Mouse (Mus musculus) C2C12 (cell line): Measurements from ENCODE around the gene Car5b. TPM values are rescaled to one million over a fixed set of nuclear protein-coding genes. Genes with fewer than 3 reads are reported as not detected.
A peak's percentile ranks its signal among the peaks of the same experiment; 100 is the strongest.

ENCODE experiments used
- H3K27me3 ChIP-seq: one replicate; pipeline ENCODE4 v1.6.1; 2011; ENCODE audit not compliant: control insufficient read depth, insufficient read depth, insufficient read length
- H3K36me3 ChIP-seq: one replicate; pipeline ENCODE4 v1.6.1; 2011; ENCODE audit not compliant: control insufficient read depth, insufficient read depth
- H3K4me3 ChIP-seq: one replicate; pipeline ENCODE4 v1.5.1; 2011; ENCODE audit warnings: mild to moderate bottlenecking, control low read depth; ENCODE audit not compliant: poor library complexity, insufficient read depth, severe bottlenecking
- H3K79me2 ChIP-seq: one replicate; pipeline ENCODE4 v1.6.1; 2011; ENCODE audit not compliant: control insufficient read depth, insufficient read depth
- H3K79me3 ChIP-seq: one replicate; pipeline ENCODE4 v1.6.1; 2011; ENCODE audit warnings: low read depth, control low read depth
- H3ac ChIP-seq: one replicate; pipeline ENCODE3; 2011; ENCODE audit warnings: low read depth; ENCODE audit not compliant: control insufficient read depth, insufficient read length
- CEBPB ChIP-seq: IDR thresholded peaks from one replicate; pipeline ENCODE4 v1.6.1; 2011; ENCODE audit warnings: low read depth, mild to moderate bottlenecking, control low read depth, moderate library complexity
- CTCF ChIP-seq: IDR thresholded peaks from one replicate; pipeline ENCODE4 v1.5.1; 2011; ENCODE audit not compliant: control insufficient read depth, insufficient read depth, insufficient read length
- FOSL1 ChIP-seq: IDR thresholded peaks from one replicate; pipeline ENCODE4 v1.8.0; 2011; ENCODE audit warnings: mild to moderate bottlenecking, low read length; ENCODE audit not compliant: poor library complexity, insufficient read depth, severe bottlenecking
- MAX ChIP-seq: IDR thresholded peaks from one replicate; pipeline ENCODE4 v1.6.1; 2011; ENCODE audit warnings: mild to moderate bottlenecking, control low read depth
- MYOD1 ChIP-seq: IDR thresholded peaks from one replicate; pipeline ENCODE4 v1.6.1; 2011; ENCODE audit warnings: low read depth; ENCODE audit not compliant: control insufficient read depth, insufficient read length
- MYOG ChIP-seq: IDR thresholded peaks from one replicate; pipeline ENCODE4 v1.6.1; 2011; ENCODE audit not compliant: control insufficient read depth, insufficient read length; ENCODE audit errors: extremely low read depth
- USF1 ChIP-seq: IDR thresholded peaks from one replicate; pipeline ENCODE4 v1.6.1; 2011; ENCODE audit warnings: low read depth, mild to moderate bottlenecking, control low read depth, moderate library complexity
- polyA plus RNA-seq: library from polyadenylated mRNA; unstranded; fragments of >200 nt; fragmentation: generic; extraction: Trizol; gene quantifications from one replicate; pipeline ENCODE4 v1.2.1, GENCODE M21; 2012; ENCODE audit warnings: missing spikeins

Car5b gene
- polyA plus RNA-seq, 1 experiment, result 2.8 TPM

GRCm38 (mm10) chrX:163996754-163997153 is 31.0 kb downstream of the Car5b start:
- no peaks in the 10 kb centered on the region for H3K27me3 ChIP-seq
- TF ChIP-seq MYOD1 (no peak), MAX (no peak), USF1 (no peak), CEBPB (no peak), FOSL1 (no peak), CTCF (no peak), MYOG (no peak)
- no peak overlapping the region for H3ac ChIP-seq
- H3K4me3 ChIP-seq, result no peak overlapping the region
- no peaks in the 10 kb centered on the region for H3K36me3 ChIP-seq
- no peaks in the 10 kb centered on the region for H3K79me2 ChIP-seq
- H3K79me3 ChIP-seq, result no peaks in the 10 kb centered on the region

- Histone ChIP-seq H3K4me3 (no peak overlapping the region), H3ac (no peak overlapping the region), H3K79me2 (no peaks in the 10 kb centered on the region), H3K79me3 (no peaks in the 10 kb centered on the region), H3K27me3 (no peaks in the 10 kb centered on the region), H3K36me3 (no peaks in the 10 kb centered on the region)
- TF ChIP-seq CEBPB (no peak), MAX (no peak), CTCF (no peak), MYOD1 (no peak), FOSL1 (no peak), USF1 (no peak), MYOG (no peak)
These were observed 40.0 kb downstream of the Car5b start for GRCm38 (mm10) chrX:163987718-163988374.

GRCm38 (mm10) chrX:163982129-163982528 is 45.7 kb downstream of the Car5b start:
- no peaks in the 10 kb centered on the region for H3K27me3 ChIP-seq
- no peak for TF ChIP-seq CEBPB
- no peak for TF ChIP-seq USF1
- no peak for TF ChIP-seq MYOD1
- no peak for TF ChIP-seq FOSL1
- TF ChIP-seq CTCF, result no peak
- no peak for TF ChIP-seq MYOG
- no peak for TF ChIP-seq MAX
- no peaks in the 10 kb centered on the region for H3K79me3 ChIP-seq
- H3K79me2 ChIP-seq, result no peaks in the 10 kb centered on the region
- H3K36me3 ChIP-seq, result no peaks in the 10 kb centered on the region
- H3ac ChIP-seq, result no peak overlapping the region
- no peak overlapping the region for H3K4me3 ChIP-seq

GRCm38 (mm10) chrX:163981500-163981899 is 46.3 kb downstream of the Car5b start:
- H3K79me2 ChIP-seq, result no peaks in the 10 kb centered on the region
- no peaks in the 10 kb centered on the region for H3K79me3 ChIP-seq
- H3K27me3 ChIP-seq, result no peaks in the 10 kb centered on the region
- H3K4me3 ChIP-seq, result no peak overlapping the region
- no peak for TF ChIP-seq MYOG
- TF ChIP-seq MYOD1, result no peak
- no peak for TF ChIP-seq FOSL1
- TF ChIP-seq CEBPB, result no peak
- no peak for TF ChIP-seq USF1
- H3ac ChIP-seq, result no peak overlapping the region
- no peaks in the 10 kb centered on the region for H3K36me3 ChIP-seq

GRCm38 (mm10) chrX:163981092-163981491 is 46.7 kb downstream of the Car5b start:
- Histone ChIP-seq H3K36me3 (no peaks in the 10 kb centered on the region), H3K27me3 (no peaks in the 10 kb centered on the region), H3K79me2 (no peaks in the 10 kb centered on the region), H3ac (no peak overlapping the region), H3K4me3 (no peak overlapping the region), H3K79me3 (no peaks in the 10 kb centered on the region)
- TF ChIP-seq MYOD1, result no peak
- TF ChIP-seq USF1, result no peak
- no peak for TF ChIP-seq CEBPB
- TF ChIP-seq CTCF, result no peak
- no peak for TF ChIP-seq FOSL1
- TF ChIP-seq MYOG, result no peak
- no peak for TF ChIP-seq MAX

GRCm38 (mm10) chrX:163958467-163958875 is 69.3 kb downstream of the Car5b start, which contains the start of gene Zrsr2:
Zrsr2 (minus strand) TSS chrX:163958661.
- H3K79me2 ChIP-seq, result peaks cover 53% of the 10 kb centered on the region
- peak within 1 kb of the TSS; percentile 98 for H3ac ChIP-seq
- peaks cover 25% of the 10 kb centered on the region for H3K79me3 ChIP-seq
- H3K27me3 ChIP-seq, result no peaks in the 10 kb centered on the region
- H3K36me3 ChIP-seq, result peaks cover 31% of the 10 kb centered on the region
- peak within 1 kb of the TSS; percentile 63 for H3K4me3 ChIP-seq
- no peak for TF ChIP-seq USF1
- TF ChIP-seq MYOG, result no peak
- no peak for TF ChIP-seq CTCF
- TF ChIP-seq MYOD1, result no peak
- TF ChIP-seq FOSL1, result no peak
- TF ChIP-seq CEBPB, result no peak
- TF ChIP-seq MAX, result no peak
